Mouse (Mus musculus): ENCODE measurements around the gene Tlk1.

Tlk1 gene

DNA sequence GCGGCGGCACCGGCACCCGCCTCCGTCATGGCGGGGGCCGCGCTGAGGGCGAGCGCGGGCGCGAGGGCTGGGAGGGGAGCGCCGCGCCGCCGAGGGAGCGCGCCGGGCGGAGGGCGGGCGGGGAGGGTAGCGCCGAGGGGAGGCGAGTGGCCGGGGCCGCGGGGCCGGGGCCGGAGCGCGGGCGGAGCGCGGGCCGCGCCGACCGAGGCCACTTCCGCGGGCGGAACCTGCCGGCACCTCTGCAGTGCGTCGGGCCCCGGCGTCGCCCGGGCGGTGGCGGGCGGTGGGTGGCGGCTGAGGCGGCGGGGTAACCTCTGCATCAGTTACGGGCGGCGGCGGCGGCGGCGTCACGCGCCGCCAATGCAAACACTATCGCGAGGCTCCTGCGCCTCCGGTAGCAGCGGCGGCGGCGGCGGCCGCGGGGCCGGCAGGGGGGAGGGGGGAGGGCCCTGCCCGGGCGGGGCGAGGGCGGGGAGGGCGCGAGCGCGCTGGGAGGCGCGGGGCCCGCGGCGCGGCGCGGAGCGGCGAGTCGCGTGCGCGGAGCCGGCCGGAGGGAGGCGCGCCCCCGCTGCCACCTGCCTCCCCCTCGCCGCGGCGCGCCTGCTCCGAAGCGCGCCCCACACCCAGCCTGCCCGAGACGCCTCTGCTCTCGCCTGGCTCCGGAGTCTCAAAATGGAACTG, at the start of gene Tlk1:
Gene Tlk1 (minus strand): TSS at position 358 of the 681 bp plus-strand sequence.
- peak; percentile 45 to 51 for DNase-seq (ENCODE audit: low spot score in 2 of 2)

DNA sequence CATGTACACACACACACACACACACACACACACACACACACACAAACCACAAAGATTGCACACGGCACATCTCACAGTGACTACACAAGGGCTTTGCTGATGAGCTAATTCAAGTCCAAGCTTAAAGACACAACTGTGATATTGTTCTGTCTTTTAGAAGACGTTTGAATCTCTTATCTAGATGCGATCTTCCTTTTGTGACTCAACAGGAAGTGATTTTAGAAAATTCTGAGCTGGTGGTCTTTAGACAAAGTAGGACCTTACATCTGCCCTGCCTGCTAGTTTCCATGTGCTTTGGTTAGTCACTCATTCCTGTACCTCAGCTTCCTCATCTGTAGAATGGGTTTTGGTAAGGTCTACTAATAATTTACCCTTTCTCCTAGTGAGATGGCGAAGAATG, 49.6 kb upstream of the Tlk1 start:
- no peak for DNase-seq (ENCODE audit: low spot score in 2 of 2)

DNA sequence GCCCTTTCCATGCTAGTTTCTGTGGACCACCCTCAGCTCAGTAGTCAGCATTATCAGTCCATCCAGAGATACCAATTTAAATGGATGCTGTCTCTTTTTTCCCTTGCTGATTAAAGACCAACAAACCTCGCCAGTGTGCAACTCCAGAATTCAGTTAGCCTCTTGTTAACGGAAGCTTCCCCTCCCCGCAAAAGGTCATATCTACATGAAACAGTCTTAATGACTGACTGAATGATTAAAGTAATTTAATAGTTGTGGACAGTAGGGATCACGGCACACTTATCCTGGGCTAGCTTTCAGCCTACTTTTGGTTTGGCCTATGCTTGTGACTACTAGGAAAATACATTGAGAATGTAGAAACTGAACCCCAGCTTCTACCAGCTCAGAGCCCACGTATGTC, 47.6 kb upstream of the Tlk1 start:
- DNase-seq (ENCODE audit: low spot score in 2 of 2): no peak

DNA sequence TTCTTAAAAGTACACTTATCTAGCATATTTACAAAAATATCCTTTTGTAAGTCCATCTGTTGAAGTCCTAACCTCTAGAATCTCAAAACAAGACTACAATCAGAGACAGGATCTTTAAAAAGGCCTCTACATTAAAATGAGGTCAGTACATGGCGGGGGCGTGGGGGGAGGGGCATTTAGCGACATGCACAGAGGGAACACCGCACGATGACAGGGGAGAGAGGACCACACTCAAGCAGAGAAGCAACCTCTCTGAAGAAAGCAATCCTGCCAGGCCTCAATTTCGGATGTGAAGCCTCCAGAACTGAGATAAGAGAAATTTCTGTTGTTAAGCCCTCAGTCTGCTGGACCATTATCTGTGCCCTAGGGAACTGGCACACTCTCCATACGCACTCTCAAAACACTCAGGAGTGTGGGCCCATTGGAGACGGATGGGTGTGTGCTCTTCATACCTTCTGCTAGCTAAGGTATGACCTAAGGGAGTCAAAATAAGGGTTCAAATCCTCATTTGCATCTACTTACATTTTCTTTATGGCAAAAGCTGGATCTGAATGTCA, 46.0 kb upstream of the Tlk1 start:
- no peak for DNase-seq (ENCODE audit: low spot score in 2 of 2)

DNA sequence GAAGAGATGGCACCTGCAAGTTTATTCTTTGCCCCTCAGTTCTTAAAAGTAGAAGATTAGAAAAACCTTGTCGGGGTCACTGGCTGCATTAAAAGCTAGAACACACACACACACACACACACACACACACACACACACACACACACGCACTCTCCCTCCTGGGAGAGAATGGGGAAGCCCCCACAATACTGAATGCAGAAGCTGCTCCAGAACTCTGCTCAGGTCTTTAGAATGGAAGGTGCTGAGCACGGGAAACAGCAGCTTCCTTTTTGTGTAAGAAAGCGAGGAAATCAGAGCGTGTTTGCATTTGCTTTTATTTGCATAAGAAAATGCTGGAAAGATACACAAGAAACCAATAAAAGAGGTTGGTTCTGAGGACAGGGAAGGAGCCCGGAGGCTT, 45.3 kb upstream of the Tlk1 start:
- DNase-seq (ENCODE audit: low spot score in 2 of 2): no peak

DNA sequence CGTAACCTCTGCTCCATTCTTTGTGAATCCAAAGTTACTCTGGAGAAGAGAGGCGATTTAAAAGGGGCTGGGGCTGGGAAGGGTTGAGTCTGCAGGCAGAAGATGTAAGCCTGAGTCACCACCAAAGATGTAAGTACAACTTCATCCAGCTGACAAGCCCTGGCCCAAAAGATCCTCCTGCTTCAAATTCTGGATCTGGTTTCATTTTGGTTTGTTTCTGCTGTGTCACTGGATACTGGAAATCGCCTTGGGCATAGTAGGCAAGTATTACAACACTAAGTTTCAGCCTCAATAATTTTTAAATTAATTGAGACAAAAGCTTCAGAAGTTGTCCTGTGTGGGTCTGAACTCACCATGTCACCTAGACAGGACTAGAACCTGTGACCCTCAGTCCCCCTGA, 43.6 kb upstream of the Tlk1 start:
- no peak for DNase-seq (ENCODE audit: low spot score in 2 of 2)

DNA sequence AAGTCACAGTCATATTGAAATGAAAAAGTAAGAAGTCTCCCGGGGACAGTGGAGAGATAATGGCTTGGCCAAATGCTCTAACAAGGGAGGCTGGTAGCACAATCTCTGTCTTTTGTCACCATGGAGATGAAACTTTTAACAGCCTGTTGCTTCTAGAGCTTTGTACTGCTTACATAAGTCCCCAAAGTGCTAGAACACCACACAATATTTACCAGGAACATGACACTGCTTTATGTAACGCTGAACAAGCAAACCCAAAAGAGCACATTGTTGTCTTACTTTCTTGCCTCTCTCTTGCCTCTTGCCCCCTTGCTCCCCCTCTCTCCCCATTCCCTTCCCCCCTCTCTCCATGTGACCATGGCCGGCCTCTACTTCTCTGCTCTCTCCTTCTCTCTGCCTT, 41.7 kb upstream of the Tlk1 start:
- no peak for DNase-seq (ENCODE audit: low spot score in 2 of 2)

DNA sequence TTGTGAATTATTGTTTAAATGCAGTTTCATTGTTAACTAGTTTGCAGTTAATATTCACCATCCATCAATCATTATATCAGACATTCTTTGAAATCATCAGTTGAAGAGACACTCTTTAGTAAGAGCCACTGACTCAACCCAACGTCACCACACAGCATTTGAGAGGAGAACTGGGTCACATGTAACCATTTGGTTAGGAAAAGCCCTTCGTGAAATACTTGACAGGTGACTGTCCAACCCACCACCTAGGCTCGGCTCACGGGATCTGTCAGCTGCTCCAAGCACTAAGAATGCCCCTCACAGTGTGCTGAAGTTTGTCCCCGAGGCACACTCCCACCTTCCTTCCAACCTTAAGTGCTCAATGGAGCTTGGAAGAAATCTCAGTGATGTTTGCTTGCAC, 37.4 kb upstream of the Tlk1 start:
- no peak for DNase-seq (ENCODE audit: low spot score in 2 of 2)

DNA sequence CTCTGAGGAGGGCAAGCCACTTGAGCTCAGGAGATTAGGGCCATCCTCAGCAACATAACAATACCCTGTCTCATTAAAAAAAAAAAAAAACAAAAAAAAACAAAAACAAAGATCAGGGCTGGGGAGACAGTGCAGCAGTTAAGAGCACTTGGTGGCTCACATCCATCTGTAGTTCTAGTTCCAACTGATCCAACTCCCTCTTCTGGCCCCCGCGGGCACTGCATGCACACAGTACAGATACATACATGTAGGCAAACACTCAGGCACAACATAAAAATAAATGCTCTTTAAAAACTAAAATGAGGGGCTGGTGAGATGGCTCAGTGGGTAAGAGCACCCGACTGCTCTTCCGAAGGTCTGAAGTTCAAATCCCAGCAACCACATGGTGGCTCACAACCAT, 34.2 kb upstream of the Tlk1 start:
- DNase-seq (ENCODE audit: low spot score in 2 of 2): no peak

DNA sequence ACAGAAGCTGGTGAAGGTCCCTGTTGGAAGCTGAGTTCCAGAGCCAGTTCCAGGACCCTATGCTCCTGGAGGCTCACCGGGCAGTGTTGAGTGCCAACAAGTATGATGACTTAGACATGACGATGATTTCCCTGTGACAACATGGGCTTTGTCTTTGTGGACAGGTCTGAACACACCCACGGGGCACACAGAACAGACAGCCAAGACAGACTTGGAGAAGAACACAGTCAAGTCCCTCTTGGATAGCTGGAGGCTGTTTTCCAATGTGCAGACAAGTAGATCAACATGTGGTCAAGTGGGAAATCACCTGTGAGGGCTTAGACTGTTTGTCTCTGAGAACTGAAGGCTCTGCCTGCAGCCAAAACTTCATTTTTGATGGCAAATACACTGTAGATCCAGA, 31.4 kb upstream of the Tlk1 start:
- no peak for DNase-seq (ENCODE audit: low spot score in 2 of 2)

DNA sequence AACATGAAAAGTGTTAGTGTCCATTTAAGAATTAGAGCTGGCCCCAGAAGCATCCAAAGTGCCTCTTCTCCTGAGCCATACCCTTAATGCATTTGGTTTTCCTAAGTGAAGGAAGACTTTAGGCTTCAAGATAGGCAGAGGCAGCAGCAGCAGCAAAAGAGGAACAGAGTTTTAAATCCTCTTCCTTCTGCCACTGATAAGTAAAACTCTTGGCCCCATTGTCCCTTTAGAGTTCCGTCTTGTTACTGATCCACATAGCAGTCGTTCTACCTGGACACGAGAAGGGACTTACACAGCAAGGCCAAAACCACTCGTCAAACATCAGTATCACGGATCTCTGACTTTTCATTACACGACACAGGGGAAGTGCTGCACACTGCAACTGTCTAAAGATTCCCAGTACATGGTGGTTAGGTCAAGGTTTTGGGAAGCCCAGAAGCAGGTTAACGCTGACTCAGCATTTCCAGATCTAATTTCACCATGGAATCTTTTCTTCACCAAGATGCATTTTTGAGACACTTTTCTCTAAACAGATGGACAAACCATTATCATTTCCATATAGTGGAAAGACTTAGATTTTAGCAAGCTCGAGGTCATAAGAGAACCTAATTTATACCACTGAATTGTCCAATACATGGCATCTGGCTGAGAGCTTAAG, 28.8 kb upstream of the Tlk1 start:
- no peak for DNase-seq (ENCODE audit: low spot score in 2 of 2)

DNA sequence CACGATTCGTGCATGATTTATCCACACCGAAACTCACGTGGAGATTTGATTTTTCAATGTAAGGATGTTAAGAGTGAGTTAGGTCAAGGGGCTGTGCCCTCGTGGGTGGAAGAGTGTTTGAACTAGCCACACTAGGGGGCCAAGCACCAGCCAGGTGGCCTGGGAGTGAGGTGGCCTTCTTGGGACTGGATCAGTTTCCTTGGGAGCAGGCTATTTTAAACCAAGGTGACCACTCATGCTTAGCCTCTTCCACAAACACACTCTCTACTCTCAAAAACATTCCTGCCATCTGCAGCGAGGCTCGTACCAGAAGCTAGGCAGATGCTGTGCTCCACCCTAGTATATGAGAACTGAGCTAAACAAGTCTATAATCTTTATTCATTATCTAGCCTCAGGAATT, 27.8 kb upstream of the Tlk1 start:
- no peak for DNase-seq (ENCODE audit: low spot score in 2 of 2)

DNA sequence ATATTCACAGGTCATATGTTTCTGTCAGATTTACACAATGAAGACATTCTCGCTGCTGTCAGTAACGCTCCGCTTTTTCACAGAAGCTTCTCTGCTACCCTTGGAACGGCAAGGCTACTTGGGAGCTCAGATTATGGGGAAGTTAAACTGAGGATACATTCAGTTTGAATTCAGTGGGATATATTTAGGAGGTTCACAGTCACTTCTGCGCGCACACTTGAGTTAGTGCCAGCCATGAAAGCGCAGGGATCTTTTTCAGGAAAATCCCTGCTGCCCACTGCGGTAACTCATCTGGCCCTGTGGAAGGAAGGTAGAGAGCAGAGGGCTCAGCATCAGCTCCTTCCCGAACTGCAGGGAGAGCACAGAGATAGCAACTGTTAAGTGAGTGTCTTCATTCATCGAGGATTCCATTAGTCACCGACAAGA, 27.3 kb upstream of the Tlk1 start:
- peak; percentile 58 to 80 for DNase-seq (ENCODE audit: low spot score in 2 of 2)

DNA sequence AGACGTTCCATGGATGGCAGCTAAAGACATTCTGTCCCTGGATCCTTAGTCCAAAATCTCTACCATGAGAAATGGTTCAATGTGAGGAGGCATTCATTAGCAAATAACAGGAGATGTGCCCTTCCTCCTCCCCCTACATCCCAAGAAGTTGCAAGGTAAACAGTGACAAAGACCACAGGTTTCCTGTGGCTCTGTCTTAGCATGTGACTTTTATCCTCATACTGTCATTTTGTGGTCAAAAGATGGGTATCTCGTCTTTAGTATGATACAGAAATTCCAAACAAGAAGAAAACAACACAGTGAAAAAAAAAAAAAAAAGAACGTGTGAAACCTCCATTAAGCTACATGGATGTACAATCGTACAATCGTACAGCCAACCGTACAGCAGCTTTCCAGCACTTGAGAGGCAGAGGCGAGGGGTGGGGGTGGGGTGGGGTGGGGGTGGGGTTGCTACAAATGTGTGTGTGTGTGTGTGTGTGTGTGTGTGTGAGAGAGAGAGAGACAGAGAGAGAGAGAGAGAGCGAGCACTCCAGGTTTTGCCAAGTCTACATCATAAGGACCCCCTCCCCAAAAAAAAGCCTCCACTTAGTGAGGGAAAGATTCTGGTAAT, 26.8 kb upstream of the Tlk1 start:
- no peak for DNase-seq (ENCODE audit: low spot score in 2 of 2)

DNA sequence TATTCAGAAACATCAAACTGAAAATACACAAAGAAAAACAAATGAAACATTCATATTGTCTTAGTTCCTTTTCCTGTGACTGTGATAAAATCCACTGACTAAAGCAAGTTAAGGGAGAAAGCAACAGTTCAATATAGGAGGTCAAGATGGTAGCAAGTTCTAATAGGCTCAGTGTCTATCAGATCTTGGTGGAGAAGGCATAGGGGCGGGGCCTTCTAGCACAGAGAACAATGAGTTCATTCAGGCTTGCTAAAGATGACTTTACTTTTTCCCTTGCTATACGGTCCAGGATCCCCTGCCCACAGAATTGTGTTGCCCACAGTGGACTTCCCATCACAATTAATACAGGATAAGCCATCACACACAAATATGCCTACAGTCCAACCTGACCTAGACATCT, 20.3 kb upstream of the Tlk1 start:
- DNase-seq (ENCODE audit: low spot score in 2 of 2): no peak

DNA sequence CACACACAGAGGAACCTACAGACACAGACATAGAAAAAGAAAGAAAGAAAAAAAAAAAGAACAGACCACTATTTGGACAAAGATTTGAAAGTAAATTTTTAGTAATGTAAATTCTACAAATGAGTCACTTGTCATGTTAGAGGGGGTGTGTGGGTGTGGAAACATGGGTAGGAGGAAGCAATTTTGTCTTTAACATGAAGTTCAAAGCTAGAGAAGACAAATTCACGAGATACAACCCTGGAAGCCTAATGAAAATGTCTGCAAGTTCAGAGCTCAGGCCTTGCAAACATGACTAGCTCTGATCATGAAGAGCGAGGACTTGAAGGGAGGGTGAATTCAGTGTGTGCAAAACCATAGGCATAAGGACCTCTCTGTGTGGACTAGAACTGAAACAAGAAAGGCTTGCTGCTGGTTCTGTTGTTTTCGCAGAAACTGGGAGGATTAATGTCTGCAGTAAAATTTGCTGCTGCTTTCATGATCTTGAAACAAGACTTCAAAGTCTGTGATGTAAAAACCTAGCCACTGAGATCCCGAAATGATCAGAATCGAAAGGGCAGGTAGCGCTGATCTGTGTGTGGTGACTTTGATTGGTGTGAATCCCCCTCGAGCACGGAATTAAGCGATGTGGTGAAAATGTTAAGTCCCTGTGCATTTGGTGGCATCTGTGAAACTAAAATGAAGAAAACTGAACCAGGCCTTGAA, 19.3 kb upstream of the Tlk1 start:
- DNase-seq (ENCODE audit: low spot score in 2 of 2): peak; percentile 32 to 34

DNA sequence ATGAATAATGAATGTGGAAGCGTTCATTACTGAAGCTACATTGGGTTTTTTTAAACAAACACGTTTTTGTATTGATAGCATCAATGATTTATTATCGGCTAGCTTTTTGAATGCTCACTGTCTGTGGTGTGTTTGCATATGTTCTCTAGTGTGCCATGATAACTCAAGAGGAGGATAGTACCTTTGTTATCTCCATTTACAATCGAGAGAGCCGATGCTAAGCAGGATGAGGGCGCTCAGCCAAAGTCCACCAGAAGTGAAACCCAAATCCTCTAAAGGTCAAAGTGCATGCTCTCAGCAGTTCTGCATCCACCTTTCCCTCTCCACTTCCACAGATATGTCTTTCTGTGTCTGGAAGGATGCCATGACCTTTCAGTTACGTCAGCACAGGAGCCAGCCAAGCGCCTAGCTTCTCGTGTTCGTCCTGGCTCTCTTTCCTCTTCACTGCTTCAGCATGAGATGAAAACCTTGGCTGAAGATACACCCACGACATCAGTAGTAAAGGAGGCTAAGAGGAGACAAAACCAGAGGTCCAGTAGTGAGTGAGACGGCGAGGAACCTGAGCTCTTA, 16.6 kb upstream of the Tlk1 start:
- DNase-seq (ENCODE audit: low spot score in 2 of 2): no peak

DNA sequence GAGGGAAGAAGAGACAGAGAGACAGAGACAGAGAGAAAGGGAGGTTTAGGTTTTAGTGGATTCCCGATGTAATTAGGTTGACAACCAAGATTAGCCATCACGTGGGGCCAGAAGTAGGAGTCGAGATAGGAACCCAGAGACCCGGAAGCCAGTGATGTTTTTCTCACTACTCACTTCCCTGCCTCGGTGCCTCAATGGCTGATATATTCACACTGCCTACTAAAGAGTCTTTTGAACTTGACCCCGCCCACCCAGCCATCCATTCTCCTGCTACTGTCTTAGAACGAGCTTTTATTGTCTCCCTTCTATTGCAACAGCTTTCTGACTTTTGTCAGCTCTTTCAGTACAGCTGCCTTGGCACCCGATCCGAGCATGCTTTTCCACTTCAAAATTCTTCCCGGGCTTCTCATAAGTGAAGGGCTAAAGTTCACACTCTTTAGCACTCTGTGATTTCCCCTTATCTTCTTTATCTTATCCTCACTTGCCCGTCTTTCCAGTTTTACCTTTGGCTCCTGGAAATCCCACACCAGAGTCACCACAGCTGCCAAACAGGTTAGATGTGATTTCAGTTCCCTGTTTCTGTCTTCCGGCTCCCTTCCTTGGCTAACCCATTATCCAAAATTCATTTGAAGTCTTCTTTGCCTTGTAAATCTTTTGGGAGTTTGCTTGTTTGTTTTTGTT, 13.1 kb upstream of the Tlk1 start:
- no peak for DNase-seq (ENCODE audit: low spot score in 2 of 2)

DNA sequence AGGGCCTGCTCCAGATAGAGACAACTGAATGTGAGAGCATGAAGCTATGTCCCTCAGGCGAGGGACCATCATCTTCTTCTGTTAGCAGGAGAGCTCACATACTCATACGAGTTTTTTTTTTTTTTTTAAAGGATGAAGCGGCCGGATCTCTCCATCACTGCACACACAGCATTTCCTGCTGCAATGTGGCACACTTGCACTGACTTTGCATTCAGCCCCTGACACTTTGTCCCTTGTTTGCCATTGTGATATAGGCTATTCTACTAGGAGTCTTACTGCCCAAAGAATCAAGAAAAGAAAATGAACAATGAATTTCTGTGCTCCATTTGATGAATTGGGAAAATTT, 10.8 kb upstream of the Tlk1 start:
- no peak for DNase-seq (ENCODE audit: low spot score in 2 of 2)

DNA sequence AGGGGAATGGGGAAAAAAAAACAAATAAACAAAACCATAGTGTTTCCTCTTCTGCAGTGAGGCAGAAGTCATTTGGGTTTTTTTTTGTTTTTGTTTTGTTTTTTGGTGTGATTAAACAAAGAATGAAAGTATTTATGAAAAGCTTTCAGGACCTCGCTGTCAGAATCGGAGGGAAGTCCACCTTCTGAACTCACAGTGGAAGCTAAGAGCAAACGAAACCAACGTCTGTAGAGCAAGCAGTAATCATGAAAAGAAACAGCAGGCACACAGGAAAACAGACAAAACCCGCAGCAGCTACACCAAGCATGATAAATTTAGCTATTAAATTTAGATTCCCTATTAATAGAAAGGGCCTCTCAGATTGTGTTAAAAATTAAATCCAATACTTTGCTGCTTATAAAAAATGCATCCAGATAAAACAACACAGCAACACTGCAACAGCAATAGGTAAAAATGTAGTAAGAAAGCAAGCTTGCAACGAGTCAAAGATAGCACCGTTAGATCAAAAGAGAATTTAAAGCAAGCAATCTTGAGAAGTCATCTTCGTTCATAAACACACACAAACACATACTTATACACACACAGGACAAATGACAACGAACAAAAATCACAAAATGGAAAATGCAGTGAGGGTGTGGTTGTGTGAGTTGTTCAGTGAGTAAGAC, 10.2 kb upstream of the Tlk1 start:
- no peak for DNase-seq (ENCODE audit: low spot score in 2 of 2)

DNA sequence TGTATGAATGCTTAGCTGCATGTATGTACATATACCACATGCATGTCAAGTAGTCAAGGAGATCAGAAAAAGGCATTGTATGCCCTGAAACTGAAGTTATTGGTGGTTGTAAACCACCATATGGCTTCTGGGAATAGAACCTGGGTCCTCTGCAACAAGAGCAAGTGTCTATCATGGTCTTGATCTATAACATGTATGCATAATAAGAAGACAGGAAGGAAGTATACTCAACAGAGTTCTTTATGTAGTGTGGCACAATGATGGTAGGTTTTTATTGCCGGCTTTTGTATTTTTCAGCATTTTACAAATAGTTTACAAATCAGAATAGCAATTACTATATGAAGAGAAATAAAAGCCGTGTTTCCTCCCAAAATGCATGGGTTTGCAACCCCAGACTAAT, 9.7 kb upstream of the Tlk1 start:
- no peak for DNase-seq (ENCODE audit: low spot score in 2 of 2)

Measured in right cerebral cortex, adult 2 months (tissue).